Mouse (Mus musculus) ES-E14 (cell line): ENCODE results near the gene Sptbn1. TPM values are rescaled to one million over a fixed set of nuclear protein-coding genes. Genes with fewer than 3 reads are reported as not detected.

Experiments
- DNase-seq: peaks from one replicate; pipeline ENCODE4 v3.0.0-alpha.2; 2013; ENCODE audit warnings: low read depth, low spot score
- H3K27ac ChIP-seq: 2 replicates; pipeline ENCODE4 v1.5.1; 2012; ENCODE audit warnings: low read depth, mild to moderate bottlenecking, low read length, moderate library complexity, mixed read lengths; ENCODE audit not compliant: poor library complexity, insufficient read depth, severe bottlenecking
- H3K36me3 ChIP-seq: 2 replicates; pipeline ENCODE4 v1.6.1; 2012; ENCODE audit warnings: mild to moderate bottlenecking, low read length, moderate library complexity, mixed read lengths; ENCODE audit not compliant: control insufficient read depth, poor library complexity, insufficient read depth, severe bottlenecking
- H3K4me1 ChIP-seq, 2 experiments: fragments of 150-350 bp in 1 of 2; sonication (generic) in 1 of 2; 2 replicates each; pipeline ENCODE4 v1.6.1; 2012; ENCODE audit warnings: low read length in 2 of 2, mild to moderate bottlenecking in 1 of 2, mixed read lengths in 1 of 2; ENCODE audit not compliant: control insufficient read depth in 2 of 2, insufficient read depth in 2 of 2, poor library complexity in 1 of 2
- H3K4me3 ChIP-seq, 2 experiments: fragments of 150-350 bp in 1 of 2; sonication (generic) in 1 of 2; 2 replicates each; pipeline ENCODE4 v1.5.1; 2012; ENCODE audit warnings: low read length in 2 of 2, low read depth in 1 of 2, mild to moderate bottlenecking in 1 of 2, mixed read lengths in 1 of 2; ENCODE audit not compliant: insufficient read depth in 1 of 2, poor library complexity in 1 of 2, severe bottlenecking in 1 of 2
- H3K9ac ChIP-seq: 2 replicates; pipeline ENCODE4 v1.6.1; 2012; ENCODE audit warnings: low read depth, mild to moderate bottlenecking, low read length, mixed read lengths; ENCODE audit not compliant: poor library complexity, insufficient read depth, severe bottlenecking
- H3K9me3 ChIP-seq: fragments of 150-350 bp; sonication (generic); 2 replicates; pipeline ENCODE4 v1.6.1; 2012; ENCODE audit warnings: low read depth, mild to moderate bottlenecking, low read length; ENCODE audit not compliant: control insufficient read depth, insufficient read depth
- CHD2 ChIP-seq: IDR thresholded peaks from 2 replicates; pipeline ENCODE4 v1.6.1; 2014; ENCODE audit warnings: mild to moderate bottlenecking, low read depth, low read length, inconsistent platforms
- HCFC1 ChIP-seq: IDR thresholded peaks from 2 replicates; pipeline ENCODE4 v1.6.1; 2012; ENCODE audit warnings: low read length, inconsistent platforms, borderline replicate concordance; ENCODE audit not compliant: insufficient read depth
- MAFK ChIP-seq: IDR thresholded peaks from 2 replicates; pipeline ENCODE4 v1.6.1; 2014; ENCODE audit warnings: mild to moderate bottlenecking, low read depth, low read length, inconsistent platforms; ENCODE audit not compliant: insufficient read depth
- ZC3H11A ChIP-seq: IDR thresholded peaks from 2 replicates; pipeline ENCODE4 v1.6.1; 2012; ENCODE audit warnings: low read depth, mild to moderate bottlenecking, inconsistent platforms, low read length, borderline replicate concordance
- ZNF384 ChIP-seq: IDR thresholded peaks from 2 replicates; pipeline ENCODE4 v1.6.1; 2012; ENCODE audit warnings: low read depth, low read length, inconsistent platforms
- in situ Hi-C, 2 experiments: fragments of 600-800 bp; cut with MboI; formaldehyde crosslinking; loops; one replicate each; pipeline ENCODE4 v1.15.1; 2025; ENCODE audit warnings: low sequenced_read_pairs in 2 of 2, inconsistent platforms in 1 of 2; ENCODE audit not compliant: unreplicated experiment in 2 of 2
- total RNA-seq: library from RNA; depleted of rRNA; stranded (reverse); fragments of 300-350 nt; gene quantifications from 2 replicates; pipeline ENCODE4 v1.2.3, GENCODE M21; 2012

The Sptbn1 gene
- total RNA-seq, 1 experiment, result 243 TPM

DNA sequence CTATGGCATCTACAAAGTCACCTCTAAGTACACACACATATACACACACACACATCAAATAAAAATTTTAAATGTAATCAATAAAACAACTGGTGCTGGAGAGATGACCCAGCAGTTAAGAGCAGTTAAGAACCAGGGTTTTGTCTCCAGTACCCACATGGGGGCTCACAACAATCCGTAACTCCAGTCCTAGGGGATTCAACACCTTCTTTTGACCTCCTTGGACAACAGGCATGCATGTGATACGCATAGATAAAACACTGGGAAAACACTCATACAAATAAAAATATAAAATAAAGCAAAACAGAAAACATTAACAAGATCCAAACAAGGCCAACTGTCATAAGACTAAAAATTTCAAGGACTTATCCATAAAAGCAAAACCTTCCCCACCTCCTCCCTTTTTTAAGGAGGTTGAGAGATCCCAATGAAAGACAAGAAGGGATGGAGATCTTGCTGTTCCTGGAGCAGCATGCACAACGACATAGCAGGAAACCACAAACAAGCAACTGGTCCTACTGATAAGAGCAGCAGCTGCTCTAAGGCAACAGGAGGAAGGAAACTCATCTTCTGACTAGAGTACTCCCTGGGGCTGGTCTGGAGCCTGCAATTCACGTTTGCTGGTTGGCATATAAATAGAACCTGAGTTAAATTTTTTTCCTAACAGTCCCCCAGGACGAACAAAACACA lies 102.0 kb downstream of the Sptbn1 start:
- H3K4me3 ChIP-seq, result no peak overlapping the region
- H3K9me3 ChIP-seq, result no peaks in the 10 kb centered on the region
- peaks cover 2 to 13% of the 10 kb centered on the region in 2 experiments; a peak in 3 of 4 replicates for H3K4me1 ChIP-seq
- peaks cover 2% of the 10 kb centered on the region; the same call in 1 of the 2 replicates for H3K36me3 ChIP-seq
- DNase-seq, result no peak
- no peak overlapping the region for H3K9ac ChIP-seq
- no peak overlapping the region for H3K27ac ChIP-seq
- TF ChIP-seq ZC3H11A, result no peak
- TF ChIP-seq ZNF384, result no peak
- no peak for TF ChIP-seq MAFK
- TF ChIP-seq CHD2, result no peak
- TF ChIP-seq HCFC1, result no peak
- in situ Hi-C loops, result no loop called here

DNA sequence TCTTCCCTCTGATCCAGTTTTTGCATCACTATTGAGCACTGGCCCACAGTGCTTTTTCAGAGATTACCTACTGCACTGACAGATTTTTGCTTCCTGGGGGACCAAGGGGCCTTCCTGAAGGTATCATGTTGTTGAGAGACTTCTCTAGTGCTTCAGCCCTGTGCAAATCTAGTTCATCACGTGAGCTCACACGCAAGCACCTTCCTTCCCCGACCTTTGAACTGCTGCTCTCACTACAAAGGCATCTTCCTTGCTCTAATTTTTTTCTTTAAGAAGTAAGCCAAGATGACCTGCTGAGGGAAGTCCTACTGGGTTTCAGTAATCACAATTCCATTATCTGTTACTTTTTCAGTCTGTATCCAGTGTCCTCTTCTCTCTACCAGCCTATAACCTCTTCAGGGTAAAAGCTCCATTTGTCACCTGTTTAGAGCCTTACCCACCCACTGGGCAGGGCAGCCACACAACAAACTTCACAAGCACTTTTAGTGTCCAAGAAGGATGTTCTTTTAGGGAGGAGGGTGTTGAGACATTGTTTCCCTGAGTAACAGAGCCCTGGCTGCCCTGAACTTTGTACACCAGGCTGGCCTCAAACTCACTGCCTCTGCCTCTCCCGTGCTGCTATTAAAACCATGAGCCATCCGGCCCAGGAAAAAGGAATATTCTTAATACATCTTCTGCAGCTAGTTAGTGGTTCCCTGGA lies 103.3 kb downstream of the Sptbn1 start:
- DNase-seq, result no peak
- in situ Hi-C loops, result no loop called here
- TF ChIP-seq ZC3H11A, result no peak
- no peak for TF ChIP-seq HCFC1
- TF ChIP-seq MAFK, result no peak
- TF ChIP-seq ZNF384, result no peak
- TF ChIP-seq CHD2, result no peak
- peaks cover 2% of the 10 kb centered on the region; the same call in 1 of the 2 replicates for H3K36me3 ChIP-seq
- H3K9ac ChIP-seq, result no peak overlapping the region
- no peak overlapping the region for H3K27ac ChIP-seq
- H3K4me1 ChIP-seq, result peaks cover 6 to 18% of the 10 kb centered on the region in 2 experiments
- no peaks in the 10 kb centered on the region for H3K9me3 ChIP-seq
- H3K4me3 ChIP-seq, result no peak overlapping the region

DNA sequence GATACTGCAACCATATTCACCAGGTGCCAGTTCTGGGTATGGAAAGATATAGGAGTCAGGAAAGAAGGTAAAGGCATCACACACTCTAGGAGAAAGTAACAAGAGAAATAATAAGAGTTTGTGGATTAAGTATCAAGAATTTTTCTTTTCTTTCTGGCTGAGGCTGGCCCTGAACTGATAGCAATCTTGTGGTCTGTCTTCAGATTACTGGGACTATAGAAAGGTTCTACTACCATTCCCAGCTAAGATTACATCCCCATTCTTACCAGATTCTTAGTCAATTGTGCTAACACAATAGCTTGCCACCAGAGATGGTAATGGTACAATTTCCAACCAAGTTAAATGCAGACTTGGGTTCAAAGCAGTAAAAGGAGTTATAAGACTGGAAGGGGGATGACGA lies 104.1 kb downstream of the Sptbn1 start:
- H3K27ac ChIP-seq, result no peak overlapping the region
- in situ Hi-C loops, result no loop called here

DNA sequence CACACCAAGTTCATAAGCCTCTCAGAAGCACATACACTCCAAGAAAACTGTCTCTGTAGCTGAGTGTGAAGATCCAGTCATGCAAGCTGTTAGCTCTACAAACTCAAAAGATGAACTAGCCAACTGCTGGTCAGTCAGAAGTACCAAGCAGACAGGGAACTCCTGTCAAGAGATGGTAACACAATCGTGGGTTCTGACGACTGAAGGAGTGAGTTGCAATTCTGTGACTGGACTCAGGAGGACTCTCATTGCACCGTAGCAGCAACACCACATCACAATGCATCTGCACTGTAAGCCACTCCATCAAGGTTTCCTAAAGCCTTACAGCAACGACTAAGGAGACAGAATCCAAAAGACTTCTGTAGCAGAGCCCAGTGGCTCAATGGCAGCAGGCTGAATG lies 104.9 kb downstream of the Sptbn1 start:
- no peak for TF ChIP-seq CHD2
- TF ChIP-seq HCFC1, result no peak
- TF ChIP-seq MAFK, result no peak
- TF ChIP-seq ZC3H11A, result no peak
- TF ChIP-seq ZNF384, result no peak
- no peak overlapping the region for H3K9ac ChIP-seq
- in situ Hi-C loops, result no loop called here
- no peak overlapping the region for H3K4me3 ChIP-seq
- no peaks in the 10 kb centered on the region for H3K9me3 ChIP-seq
- no peak for DNase-seq
- H3K36me3 ChIP-seq, result peaks cover 6% of the 10 kb centered on the region
- no peak overlapping the region for H3K27ac ChIP-seq
- H3K4me1 ChIP-seq, result peaks cover 6 to 21% of the 10 kb centered on the region in 2 experiments

More for the DNA sequence above, 104.1 kb downstream of the Sptbn1 start:
- Histone ChIP-seq H3K4me1 (peaks cover 6 to 21% of the 10 kb centered on the region in 2 experiments), H3K9me3 (no peaks in the 10 kb centered on the region), H3K36me3 (peaks cover 6% of the 10 kb centered on the region), H3K4me3 (no peak overlapping the region), H3K9ac (no peak overlapping the region)
- no peak for DNase-seq
- TF ChIP-seq ZNF384 (no peak), CHD2 (no peak), MAFK (no peak)
